Mouse (Mus musculus): Measurements from ENCODE around the gene Cfap54. TPM values are rescaled to one million over a fixed set of nuclear protein-coding genes. Genes with fewer than 3 reads are reported as not detected.

The Cfap54 gene
- polyA plus RNA-seq (2012; fragmentation: generic; extraction: Trizol), result 0.01 TPM
- long read RNA-seq, experiment 1, result 0 reads
- long read RNA-seq, experiment 2, result 0 reads

DNA sequence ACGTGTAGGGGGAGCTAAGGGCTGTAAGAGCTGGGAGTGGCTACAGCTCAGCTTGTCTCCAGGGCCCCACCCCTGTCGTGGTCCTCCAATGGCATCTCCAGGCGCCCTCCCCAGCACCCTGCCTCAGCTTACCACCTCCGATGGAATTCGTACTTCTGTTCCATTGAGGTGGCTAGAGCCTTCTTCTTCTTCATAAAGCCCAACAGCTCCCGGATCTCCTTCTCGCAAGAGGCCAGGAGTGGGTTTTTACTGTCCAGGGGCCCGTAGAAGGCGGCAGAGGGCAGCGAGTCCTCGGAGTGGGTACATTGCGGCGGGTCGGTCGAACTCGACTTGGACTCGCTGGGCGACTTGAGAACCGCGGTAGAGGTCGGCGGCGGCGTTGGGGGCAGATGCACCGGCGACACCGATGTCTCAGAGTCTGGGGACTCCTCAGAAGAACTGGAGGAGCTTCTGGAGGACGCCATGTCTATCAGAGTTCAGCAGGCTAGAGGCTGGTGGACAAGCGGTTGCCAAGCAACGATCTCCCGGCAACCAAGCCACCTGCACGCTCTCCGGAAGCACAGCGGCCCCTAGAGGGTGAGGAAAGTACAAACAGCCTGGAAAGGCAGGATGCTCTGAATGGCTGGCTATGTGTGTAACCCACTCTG, at the start of gene Cfap54:
TSS of gene Cfap54 (minus strand) at position 486 of the 647 bp plus-strand sequence.
- H3K79me2 ChIP-seq (ENCODE audit: control insufficient read depth, insufficient read depth), result no peaks in the 10 kb centered on the region
- H3K36me3 ChIP-seq (ENCODE audit: control insufficient read depth, insufficient read depth), result no peaks in the 10 kb centered on the region
- H3K79me3 ChIP-seq (ENCODE audit: low read depth), result no peaks in the 10 kb centered on the region
- H3K4me3 ChIP-seq (ENCODE audit: insufficient read depth, poor library complexity, severe bottlenecking), result no peak within 1 kb of the TSS
- TF ChIP-seq MYOD1 (IDR thresholded peaks at IDR 0.05; ENCODE audit: control insufficient read depth, insufficient read length, low read depth) (no peak), USF1 (IDR thresholded peaks at IDR 0.05; ENCODE audit: low read depth) (no peak)
- H3ac ChIP-seq (ENCODE audit: control insufficient read depth, insufficient read length, low read depth), result no peak within 1 kb of the TSS
- H3K27me3 ChIP-seq (ENCODE audit: control insufficient read depth, insufficient read depth, insufficient read length), result no peaks in the 10 kb centered on the region

DNA sequence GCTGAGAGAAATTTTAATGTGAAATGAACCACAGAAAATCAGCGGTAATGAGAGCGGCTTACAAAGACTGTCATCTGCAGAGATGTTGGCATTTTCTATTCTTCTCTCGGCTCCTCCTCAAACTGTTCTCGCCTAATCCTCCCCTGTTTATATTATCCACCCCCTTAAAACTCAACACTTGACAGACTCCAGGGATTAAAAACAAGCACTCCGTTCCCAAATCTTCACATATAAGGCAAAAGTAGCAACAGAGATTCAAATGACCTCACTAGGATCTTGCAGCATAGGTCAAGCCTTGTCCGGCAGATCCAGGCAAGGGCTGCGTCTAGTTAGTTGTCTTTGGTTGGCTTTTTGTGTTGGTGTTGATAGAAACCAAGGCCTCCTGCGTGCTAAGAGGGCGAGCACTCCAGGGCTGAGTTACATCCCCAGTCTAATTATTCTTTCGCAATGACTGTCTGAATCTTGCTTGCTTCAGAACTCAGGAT, 49.1 kb upstream of the Cfap54 start:
- Histone ChIP-seq H3K79me2 (ENCODE audit: control insufficient read depth, insufficient read depth) (no peaks in the 10 kb centered on the region), H3K36me3 (ENCODE audit: control insufficient read depth, insufficient read depth) (no peaks in the 10 kb centered on the region), H3K27me3 (ENCODE audit: control insufficient read depth, insufficient read depth, insufficient read length) (no peaks in the 10 kb centered on the region), H3K4me3 (ENCODE audit: insufficient read depth, poor library complexity, severe bottlenecking) (no peak overlapping the region), H3ac (ENCODE audit: control insufficient read depth, insufficient read length, low read depth) (no peak overlapping the region), H3K79me3 (ENCODE audit: low read depth) (no peaks in the 10 kb centered on the region)
- TF ChIP-seq MYOG (IDR thresholded peaks at IDR 0.05; ENCODE audit: control insufficient read depth, extremely low read depth, insufficient read length) (no peak), FOSL1 (IDR thresholded peaks at IDR 0.05; ENCODE audit: insufficient read depth, low read length, poor library complexity, severe bottlenecking) (no peak), MYOD1 (IDR thresholded peaks at IDR 0.05; ENCODE audit: control insufficient read depth, insufficient read length, low read depth) (no peak)

- H3K4me3 ChIP-seq (ENCODE audit: insufficient read depth, poor library complexity, severe bottlenecking), result no peak overlapping the region
- H3K27me3 ChIP-seq (ENCODE audit: control insufficient read depth, insufficient read depth, insufficient read length), result no peaks in the 10 kb centered on the region
- H3K79me3 ChIP-seq (ENCODE audit: low read depth), result no peaks in the 10 kb centered on the region
- no peaks in the 10 kb centered on the region for H3K36me3 ChIP-seq (ENCODE audit: control insufficient read depth, insufficient read depth)
- H3ac ChIP-seq (ENCODE audit: control insufficient read depth, insufficient read length, low read depth), result no peak overlapping the region
- TF ChIP-seq MAX (IDR thresholded peaks at IDR 0.05), result no peak
- TF ChIP-seq CEBPB (IDR thresholded peaks at IDR 0.05; ENCODE audit: low read depth), result no peak
- TF ChIP-seq MYOG (IDR thresholded peaks at IDR 0.05; ENCODE audit: control insufficient read depth, extremely low read depth, insufficient read length), result no peak
- TF ChIP-seq MYOD1 (IDR thresholded peaks at IDR 0.05; ENCODE audit: control insufficient read depth, insufficient read length, low read depth), result no peak
- TF ChIP-seq CTCF (IDR thresholded peaks at IDR 0.05; ENCODE audit: control insufficient read depth, insufficient read depth, insufficient read length), result no peak
- TF ChIP-seq USF1 (IDR thresholded peaks at IDR 0.05; ENCODE audit: low read depth), result no peak
- no peak for TF ChIP-seq FOSL1 (IDR thresholded peaks at IDR 0.05; ENCODE audit: insufficient read depth, low read length, poor library complexity, severe bottlenecking)
- no peaks in the 10 kb centered on the region for H3K79me2 ChIP-seq (ENCODE audit: control insufficient read depth, insufficient read depth)
Observed at GRCm38 (mm10) chr10:93129904-93130455, 48.6 kb upstream of the Cfap54 start.

GRCm38 (mm10) chr10:93129345-93129744, 47.9 kb upstream of the Cfap54 start:
- no peaks in the 10 kb centered on the region for H3K27me3 ChIP-seq (ENCODE audit: control insufficient read depth, insufficient read depth, insufficient read length)
- TF ChIP-seq CTCF (IDR thresholded peaks at IDR 0.05; ENCODE audit: control insufficient read depth, insufficient read depth, insufficient read length) (no peak), MAX (IDR thresholded peaks at IDR 0.05) (no peak), USF1 (IDR thresholded peaks at IDR 0.05; ENCODE audit: low read depth) (no peak), FOSL1 (IDR thresholded peaks at IDR 0.05; ENCODE audit: insufficient read depth, low read length, poor library complexity, severe bottlenecking) (no peak), MYOD1 (IDR thresholded peaks at IDR 0.05; ENCODE audit: control insufficient read depth, insufficient read length, low read depth) (no peak), MYOG (IDR thresholded peaks at IDR 0.05; ENCODE audit: control insufficient read depth, extremely low read depth, insufficient read length) (no peak), CEBPB (IDR thresholded peaks at IDR 0.05; ENCODE audit: low read depth) (no peak)
- H3ac ChIP-seq (ENCODE audit: control insufficient read depth, insufficient read length, low read depth), result no peak overlapping the region
- no peaks in the 10 kb centered on the region for H3K79me3 ChIP-seq (ENCODE audit: low read depth)
- no peak overlapping the region for H3K4me3 ChIP-seq (ENCODE audit: insufficient read depth, poor library complexity, severe bottlenecking)
- no peaks in the 10 kb centered on the region for H3K79me2 ChIP-seq (ENCODE audit: control insufficient read depth, insufficient read depth)
- H3K36me3 ChIP-seq (ENCODE audit: control insufficient read depth, insufficient read depth), result no peaks in the 10 kb centered on the region

DNA sequence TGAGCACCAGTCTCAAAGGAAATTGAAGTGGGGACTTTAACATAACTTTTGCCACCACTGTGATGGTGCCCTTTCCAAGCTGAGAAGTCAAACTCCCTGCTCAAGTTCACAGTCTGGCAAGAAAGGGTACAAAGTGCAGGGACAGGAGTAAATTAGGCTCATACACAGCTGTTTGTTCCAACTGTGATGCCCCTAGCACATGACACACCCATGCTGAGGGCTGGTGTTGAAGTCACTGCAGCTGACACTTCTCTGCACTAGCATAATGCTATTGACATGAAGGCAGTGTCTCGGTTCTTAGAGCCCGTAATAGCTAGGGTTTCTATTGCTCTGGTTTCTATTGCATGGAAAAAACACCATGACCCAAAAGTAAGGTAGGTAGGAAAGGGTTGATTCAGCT, 47.1 kb upstream of the Cfap54 start:
- Histone ChIP-seq H3K36me3 (ENCODE audit: control insufficient read depth, insufficient read depth) (no peaks in the 10 kb centered on the region), H3K79me2 (ENCODE audit: control insufficient read depth, insufficient read depth) (no peaks in the 10 kb centered on the region), H3K4me3 (ENCODE audit: insufficient read depth, poor library complexity, severe bottlenecking) (no peak overlapping the region), H3ac (ENCODE audit: control insufficient read depth, insufficient read length, low read depth) (no peak overlapping the region), H3K27me3 (ENCODE audit: control insufficient read depth, insufficient read depth, insufficient read length) (no peaks in the 10 kb centered on the region), H3K79me3 (ENCODE audit: low read depth) (no peaks in the 10 kb centered on the region)
- no peak for TF ChIP-seq CEBPB (IDR thresholded peaks at IDR 0.05; ENCODE audit: low read depth)
- no peak for TF ChIP-seq MYOD1 (IDR thresholded peaks at IDR 0.05; ENCODE audit: control insufficient read depth, insufficient read length, low read depth)
- no peak for TF ChIP-seq USF1 (IDR thresholded peaks at IDR 0.05; ENCODE audit: low read depth)
- no peak for TF ChIP-seq MYOG (IDR thresholded peaks at IDR 0.05; ENCODE audit: control insufficient read depth, extremely low read depth, insufficient read length)
- no peak for TF ChIP-seq FOSL1 (IDR thresholded peaks at IDR 0.05; ENCODE audit: insufficient read depth, low read length, poor library complexity, severe bottlenecking)
- no peak for TF ChIP-seq MAX (IDR thresholded peaks at IDR 0.05)
- no peak for TF ChIP-seq CTCF (IDR thresholded peaks at IDR 0.05; ENCODE audit: control insufficient read depth, insufficient read depth, insufficient read length)

- H3ac ChIP-seq (ENCODE audit: control insufficient read depth, insufficient read length, low read depth), result no peak overlapping the region
- H3K36me3 ChIP-seq (ENCODE audit: control insufficient read depth, insufficient read depth), result no peaks in the 10 kb centered on the region
- no peaks in the 10 kb centered on the region for H3K79me2 ChIP-seq (ENCODE audit: control insufficient read depth, insufficient read depth)
- H3K4me3 ChIP-seq (ENCODE audit: insufficient read depth, poor library complexity, severe bottlenecking), result no peak overlapping the region
- no peaks in the 10 kb centered on the region for H3K27me3 ChIP-seq (ENCODE audit: control insufficient read depth, insufficient read depth, insufficient read length)
- TF ChIP-seq MAX (IDR thresholded peaks at IDR 0.05), result no peak
- TF ChIP-seq MYOG (IDR thresholded peaks at IDR 0.05; ENCODE audit: control insufficient read depth, extremely low read depth, insufficient read length), result no peak
- H3K79me3 ChIP-seq (ENCODE audit: low read depth), result no peaks in the 10 kb centered on the region
Observed at GRCm38 (mm10) chr10:93126025-93126424, 44.6 kb upstream of the Cfap54 start.

Data from C2C12 (cell line).